Mouse (Mus musculus) adrenal gland, postnatal 36 days (tissue): ENCODE results near the gene Arhgef28. TPM values are rescaled to one million over a fixed set of nuclear protein-coding genes. Genes with fewer than 3 reads are reported as not detected.
"Not testable (repeated sequence)": the region's sequence is repeated elsewhere in the genome, so short reads cannot be mapped to it uniquely, and the experiment has no call there.

ENCODE experiments used
- DNase-seq, 2 experiments: peaks; one replicate each; pipeline ENCODE4 v3.0.0; 2021; ENCODE audit warnings: mixed read lengths in 1 of 2
- total RNA-seq, 2 experiments: library from RNA; stranded (reverse); gene quantifications; 2 replicates each; pipeline ENCODE4 v1.2.3; 2021

Arhgef28 gene
- total RNA-seq, 2 experiments from 2014 or later: 13.7 to 19.4 TPM

DNA sequence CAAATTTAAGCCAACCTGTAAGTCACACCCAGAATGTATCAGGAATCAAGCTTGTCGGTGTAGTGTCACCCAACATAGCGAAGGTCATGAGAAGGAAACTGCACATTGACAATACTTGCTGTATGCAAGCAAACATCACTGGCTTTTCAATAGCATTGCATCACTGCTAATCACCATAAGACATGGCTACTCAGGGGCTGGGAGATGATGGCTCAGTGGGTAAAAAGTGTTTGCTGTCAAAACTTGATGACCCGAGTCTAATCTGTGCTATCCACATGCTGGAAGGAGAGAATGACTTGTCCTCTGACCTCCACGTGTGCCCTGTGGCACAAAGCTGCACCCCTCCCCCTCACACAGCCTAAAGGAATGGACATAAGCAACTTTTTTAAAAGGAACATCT lies 133.0 kb downstream of the Arhgef28 start:
- DNase-seq: no peak

DNA sequence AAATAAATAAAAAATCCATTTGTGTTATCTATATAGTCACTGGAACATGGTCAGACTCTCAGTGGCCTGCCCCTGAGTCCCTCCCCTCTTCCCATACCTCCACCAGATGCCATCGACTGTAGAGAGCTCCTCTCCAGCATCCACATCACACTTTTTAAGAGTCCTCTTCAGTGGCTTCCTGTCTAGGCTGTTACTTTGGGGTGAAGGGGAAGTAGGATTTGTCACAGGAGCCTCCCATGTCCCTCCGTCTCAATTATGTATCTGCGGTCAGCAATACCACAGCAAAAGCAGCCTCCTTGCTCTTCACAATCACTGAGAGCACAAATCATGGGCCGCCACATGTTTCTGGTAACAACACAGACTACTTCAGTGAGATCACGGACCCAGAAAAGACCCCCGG lies 135.8 kb downstream of the Arhgef28 start:
- DNase-seq: no peak

DNA sequence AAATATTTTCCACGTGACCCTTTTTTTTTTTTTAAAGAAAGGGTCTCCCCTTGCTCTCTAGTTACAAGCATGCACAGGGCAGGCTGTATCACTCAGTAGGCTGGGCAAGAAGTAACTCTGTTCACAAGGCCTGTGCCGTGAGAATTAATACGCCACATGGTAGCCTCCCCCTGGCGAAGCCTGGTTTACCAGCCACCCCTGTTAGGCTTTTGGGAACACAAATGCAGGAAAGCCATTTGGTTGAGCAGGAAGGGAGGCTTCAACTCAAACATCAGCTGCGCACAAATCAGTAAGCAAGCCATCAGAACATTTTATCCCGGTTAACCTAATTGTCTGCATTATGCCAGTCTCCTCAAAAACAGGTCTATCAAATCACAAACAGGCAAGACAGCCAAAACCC lies 136.6 kb downstream of the Arhgef28 start:
- DNase-seq: no peak

DNA sequence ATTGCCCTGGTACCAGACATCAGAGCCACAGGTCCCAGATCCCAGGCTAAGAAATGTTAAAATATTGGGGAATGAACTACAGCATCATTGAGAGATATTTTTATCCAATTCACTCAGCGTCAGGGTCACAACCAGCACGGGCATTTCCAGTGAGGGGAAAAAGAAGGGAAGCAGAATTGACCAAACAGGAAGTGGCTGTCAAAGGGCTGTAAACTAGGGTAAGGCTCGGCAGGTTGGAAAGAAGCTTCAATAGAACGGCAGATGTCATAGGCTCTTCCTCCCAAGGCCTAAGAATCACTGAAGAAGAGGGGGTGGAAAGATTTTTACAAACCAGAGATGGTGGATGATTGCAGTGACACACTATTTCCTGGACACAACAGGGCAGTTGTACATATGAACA lies 143.4 kb downstream of the Arhgef28 start:
- no peak for DNase-seq

DNA sequence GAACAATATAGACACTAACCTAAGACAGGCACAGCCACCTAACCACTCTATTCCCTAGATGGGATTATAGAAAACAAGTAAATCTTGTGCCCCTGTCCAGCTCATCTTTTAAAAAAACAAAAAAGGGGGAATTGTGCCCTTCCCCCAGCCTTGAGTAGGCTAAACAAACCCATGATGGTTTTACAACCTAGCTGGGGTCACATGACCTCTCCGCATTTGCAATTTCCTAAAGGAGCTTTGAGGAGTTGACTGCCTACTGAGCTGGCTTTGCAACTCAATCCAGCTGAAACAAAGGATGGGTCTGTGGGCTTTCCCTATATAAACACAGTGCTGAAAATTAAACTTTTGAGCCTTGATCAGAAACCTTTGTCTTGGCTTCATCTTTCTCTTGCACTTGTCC lies 146.1 kb downstream of the Arhgef28 start:
- not testable (repeated sequence) for DNase-seq

DNA sequence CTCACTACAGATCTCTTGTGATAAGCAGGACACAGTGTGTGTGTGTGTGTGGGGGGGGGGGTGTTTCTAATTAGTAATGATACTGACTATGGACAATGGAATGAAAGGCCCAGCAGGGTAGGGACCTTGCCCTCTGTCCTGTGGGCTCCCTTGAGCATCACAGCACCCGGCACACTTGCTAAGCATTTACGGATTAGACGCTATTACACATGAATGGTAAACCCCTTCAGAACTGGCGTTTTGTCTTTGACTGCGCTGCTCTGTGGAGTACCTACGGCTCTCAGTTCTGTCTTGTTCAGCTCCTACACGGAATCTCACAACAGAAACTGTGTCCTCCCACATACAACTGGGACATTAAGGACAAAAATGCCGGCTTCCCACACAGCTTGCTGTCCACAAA lies 151.0 kb downstream of the Arhgef28 start:
- DNase-seq: no peak

DNA sequence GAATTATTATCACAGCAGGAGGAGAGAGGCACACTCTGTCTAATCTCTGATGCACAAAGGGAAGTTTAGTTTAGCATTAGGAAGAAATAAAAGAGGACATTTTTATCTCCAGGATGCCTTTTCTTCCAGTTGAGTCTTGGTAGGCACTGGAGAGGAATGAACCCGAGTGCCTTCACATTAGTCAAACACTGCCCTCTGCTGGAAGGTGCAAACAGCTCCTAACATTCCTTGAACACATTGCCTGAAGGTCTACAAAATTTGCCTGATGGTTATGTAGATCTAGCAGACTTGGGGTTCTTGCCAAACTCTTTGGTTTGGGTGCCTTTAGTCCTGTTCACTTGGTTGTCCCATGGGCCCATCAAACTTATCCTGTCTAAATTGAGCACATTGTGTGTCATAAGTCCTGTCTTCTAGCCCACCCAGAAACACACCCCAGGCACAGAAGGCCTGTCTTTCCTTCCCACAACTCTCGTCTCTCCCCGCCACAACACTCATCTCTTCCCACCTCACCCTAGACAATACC lies 165.6 kb downstream of the Arhgef28 start:
- DNase-seq: peak; percentile 59 to 66

DNA sequence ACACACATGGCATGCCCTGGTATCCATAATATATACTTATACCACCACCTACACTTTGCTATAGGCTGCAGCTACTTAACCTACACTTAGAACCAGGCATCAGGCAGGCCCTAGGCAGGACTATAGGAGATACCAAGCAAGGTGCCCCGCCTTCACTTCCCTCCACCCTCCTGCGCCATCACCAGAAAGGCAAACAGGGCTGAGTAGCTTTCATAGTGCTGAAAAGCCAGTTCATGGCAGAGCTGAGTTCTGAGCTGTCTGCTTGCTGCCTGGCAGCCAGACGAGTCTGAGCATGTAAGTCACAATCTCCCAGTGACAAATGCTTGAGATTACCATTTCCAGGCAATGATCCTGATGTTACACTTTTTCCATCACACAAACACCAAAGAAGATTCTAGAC lies 167.5 kb downstream of the Arhgef28 start:
- no peak for DNase-seq

DNA sequence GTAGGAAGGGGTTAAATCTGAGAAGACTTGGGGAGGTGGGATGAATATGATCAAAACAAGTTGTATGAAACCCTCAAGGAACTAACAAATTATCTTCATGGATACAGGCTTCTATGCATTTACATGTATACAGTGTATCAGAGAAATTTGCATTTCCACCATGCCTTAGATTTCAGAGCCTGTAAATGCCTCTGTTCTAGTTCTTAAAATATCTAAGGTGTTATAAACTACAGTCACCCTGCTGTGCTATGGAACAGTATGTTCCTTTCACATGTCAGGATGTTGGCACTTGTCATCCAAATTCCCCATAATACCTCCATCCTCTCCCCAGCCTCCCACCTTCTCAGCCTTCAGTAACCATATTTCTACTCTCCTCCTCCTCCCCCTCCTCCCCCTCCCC lies 168.5 kb downstream of the Arhgef28 start:
- no peak for DNase-seq

DNA sequence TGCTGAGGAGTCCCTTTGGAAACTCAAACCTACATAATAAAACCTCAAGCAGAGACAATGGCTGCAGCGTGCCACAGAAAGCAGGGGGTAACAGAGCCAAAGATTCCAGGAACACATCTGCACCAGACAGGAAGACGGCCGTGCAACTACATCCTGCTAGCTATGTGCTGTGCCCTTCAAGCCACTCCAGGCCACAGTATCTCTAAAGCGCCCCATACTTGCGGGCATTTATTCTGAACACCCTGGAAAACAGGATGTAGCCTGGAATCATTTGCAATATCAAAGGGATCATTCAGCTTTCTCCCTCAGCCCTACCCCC lies 174.6 kb downstream of the Arhgef28 start:
- DNase-seq: no peak

DNA sequence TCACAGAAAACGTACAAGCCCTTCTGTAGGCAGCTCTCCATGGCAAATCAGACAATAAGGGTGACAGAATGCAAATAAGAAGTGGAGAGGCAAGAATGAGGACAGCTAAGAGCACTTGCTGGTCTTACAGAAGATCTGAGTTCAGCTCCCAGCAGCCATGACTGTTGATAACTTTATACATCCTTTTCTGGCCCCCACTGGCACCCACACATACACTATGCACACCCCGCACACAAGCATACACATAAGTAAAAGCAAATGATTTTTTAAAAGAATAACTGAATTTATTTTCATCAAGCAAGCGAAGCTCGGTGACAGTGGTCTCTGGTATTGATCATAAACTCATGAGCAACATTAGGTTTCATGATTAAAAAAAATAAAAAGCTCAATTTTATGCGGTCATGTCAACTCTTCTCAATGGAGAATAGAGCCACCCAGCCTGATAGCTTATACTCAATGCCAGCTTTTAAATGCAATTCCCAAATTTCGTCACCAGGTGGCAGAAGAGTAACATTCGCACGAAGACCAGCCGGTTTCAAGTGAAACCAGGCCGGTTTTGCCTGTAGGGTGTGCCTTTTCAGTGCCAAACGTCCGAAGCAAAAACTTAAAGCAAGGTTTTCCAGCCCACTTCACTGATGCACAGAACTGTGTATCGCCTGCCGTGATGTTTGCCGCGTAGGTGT lies 175.1 kb downstream of the Arhgef28 start:
- DNase-seq: peak; percentile 76 to 85

DNA sequence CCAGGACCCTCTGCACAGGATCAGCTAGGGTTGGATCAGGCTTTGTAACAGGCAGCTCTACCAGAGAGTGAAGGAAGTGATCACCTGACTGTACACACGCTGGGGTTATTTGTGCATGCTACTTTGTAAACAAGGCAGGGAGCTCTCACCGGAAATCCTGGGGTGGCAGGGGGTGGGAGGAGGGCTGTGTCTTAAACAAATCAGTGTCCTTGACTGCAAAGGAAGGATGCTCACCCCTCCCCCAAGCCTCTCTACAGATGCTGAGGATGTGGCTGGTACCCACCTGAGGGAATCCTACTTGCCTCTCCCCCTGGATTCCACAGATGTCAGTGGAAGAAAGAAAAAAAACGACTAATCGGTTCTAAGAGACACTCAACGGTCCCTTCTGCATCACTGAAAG lies 176.2 kb downstream of the Arhgef28 start:
- DNase-seq: peak in 1 of 2 experiments; percentile 44

DNA sequence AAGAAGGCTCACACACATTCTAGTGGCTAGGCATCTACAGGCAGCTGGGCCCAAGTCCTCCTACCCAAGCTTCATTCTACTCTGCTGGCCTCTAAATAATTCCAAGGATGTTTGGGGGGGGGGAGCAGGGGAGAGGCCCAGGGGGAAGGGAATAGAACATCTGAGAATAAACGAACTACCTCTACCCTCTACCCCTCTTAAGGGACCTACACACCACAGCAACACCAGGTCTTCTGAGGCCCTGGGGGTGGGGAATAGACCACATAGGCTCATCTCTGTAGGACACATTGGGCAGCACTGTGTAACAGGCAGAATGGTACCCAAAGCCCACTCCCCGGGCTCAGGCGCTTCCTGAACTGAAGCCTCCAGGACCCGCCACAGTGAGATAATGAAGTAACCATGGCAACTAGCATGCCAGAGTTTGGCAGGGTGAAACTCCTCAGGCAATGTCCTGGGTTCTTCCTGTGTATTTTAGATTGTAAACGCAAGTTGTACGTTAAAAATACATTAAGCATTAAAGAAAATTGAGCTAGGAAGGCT lies 177.5 kb downstream of the Arhgef28 start:
- DNase-seq: no peak

DNA sequence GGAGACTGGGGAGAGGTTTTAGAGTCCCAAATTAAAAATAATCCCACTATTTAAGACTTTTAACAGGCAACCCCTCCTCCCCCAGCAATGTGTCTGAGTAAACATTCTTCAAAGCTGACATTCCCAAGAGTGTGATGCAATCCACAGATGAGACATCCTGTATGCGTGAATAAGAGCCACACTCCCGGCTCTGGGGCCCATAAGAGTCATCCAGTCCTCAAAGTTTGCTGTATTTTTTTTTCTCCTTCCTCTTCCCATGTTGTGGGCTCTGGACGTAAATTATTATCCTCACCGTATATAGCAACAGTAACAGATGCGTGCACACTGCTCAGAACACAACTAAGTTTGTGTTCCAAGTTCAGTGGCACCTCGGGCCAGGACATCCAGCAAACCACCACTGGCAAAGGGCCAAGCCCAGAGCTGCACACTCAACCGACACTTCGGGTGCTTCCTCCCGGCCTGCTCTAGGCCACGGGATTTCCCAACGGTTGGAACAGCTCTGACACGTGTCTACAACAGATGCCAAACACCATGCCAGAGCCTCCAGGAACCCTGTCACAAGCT lies 178.5 kb downstream of the Arhgef28 start:
- peak; percentile 80 to 82 for DNase-seq

DNA sequence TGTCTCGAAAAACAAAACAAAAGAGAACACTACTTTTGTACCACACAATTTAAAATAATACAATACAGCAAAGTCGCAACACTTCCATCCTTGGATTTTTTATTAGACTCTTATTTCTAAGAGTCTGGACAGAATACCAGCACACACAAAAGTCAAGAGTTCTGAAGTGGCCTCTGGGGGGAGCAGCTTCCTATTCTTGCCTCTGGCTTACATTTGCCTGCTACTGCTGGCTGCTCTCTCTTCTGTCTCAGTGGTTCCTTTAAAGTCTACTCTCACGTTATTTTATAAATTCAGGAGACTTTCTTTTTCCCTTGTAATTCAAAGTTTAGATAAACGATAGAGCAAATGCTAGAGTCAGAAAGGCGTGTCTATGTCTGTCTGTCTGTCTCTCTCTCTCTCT lies 179.1 kb downstream of the Arhgef28 start:
- DNase-seq: peak in 1 of 2 experiments; percentile 19

DNA sequence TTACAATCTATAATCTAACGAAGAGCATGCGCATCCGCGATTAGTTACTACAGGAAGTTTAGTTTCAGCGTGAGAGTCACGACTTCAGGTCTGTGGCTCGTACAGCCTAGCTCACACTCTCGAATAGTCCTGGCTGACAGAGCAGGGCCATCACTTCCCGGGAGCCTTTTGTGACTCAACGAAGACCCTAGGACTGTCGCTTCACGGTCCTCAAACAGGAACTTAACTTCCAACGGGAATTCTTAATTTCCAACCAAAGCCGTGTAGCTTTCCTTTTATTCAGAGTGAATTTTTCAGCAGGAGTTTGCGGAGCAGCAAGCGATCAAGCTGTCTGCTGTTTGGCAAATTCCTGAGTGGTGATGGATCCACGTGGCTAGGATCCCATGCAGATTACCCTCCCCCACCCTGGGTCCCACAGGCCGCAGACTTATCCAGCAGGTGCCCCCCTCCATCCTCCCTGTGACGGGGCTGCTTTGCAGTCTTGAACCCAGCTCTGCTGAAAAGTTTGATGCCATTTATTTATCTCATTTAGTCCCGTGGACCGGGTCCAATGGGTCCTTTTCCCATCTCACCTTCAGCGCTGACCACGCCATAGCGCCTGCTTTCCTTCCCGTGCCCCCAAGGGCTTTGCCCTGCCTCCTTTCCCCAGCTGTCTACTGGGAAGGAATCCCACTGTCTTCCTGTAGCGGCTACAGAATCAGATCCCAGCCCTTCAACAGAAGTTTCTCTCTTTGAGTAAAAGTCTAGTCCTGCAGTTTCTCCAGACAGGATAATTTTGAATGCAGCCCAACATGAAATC lies 180.3 kb downstream of the Arhgef28 start:
- no peak for DNase-seq

DNA sequence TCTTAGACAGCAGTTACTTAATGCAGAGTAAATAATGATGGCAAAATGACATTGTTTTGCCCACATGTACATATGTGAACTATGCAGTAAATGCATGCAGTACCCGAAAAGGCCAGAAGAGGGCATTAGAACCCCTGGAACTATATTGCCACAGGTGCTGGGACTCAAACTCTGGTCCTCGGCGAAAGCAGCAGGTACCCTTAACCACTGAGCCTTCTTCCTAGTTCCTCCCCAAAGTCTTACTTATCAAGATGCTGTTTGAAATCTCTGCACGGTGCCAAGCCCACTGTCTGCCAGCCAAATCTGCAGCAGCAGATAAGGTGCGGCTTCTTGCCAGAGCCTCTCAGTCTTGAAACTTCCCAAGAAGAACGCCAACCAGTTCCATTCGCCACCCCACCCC lies 181.1 kb downstream of the Arhgef28 start:
- no peak for DNase-seq

DNA sequence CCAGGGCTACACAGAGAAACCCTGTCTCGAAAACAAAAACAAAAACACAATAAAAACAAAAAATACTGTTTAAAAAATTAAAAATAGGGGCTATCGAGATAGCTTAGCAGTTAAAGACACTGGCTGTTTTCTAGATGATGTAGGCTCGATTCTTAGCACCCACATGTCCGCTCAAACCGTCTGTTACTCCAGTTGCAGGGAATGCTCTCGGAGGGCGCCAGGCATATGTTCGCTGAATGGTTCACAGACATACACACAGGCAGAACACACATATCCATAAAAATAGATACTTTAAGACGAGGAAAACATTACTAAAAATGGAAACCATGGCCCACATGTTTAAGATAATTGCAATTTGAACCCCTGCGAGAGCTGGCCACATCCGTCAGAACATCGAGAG lies 181.6 kb downstream of the Arhgef28 start:
- no peak for DNase-seq

DNA sequence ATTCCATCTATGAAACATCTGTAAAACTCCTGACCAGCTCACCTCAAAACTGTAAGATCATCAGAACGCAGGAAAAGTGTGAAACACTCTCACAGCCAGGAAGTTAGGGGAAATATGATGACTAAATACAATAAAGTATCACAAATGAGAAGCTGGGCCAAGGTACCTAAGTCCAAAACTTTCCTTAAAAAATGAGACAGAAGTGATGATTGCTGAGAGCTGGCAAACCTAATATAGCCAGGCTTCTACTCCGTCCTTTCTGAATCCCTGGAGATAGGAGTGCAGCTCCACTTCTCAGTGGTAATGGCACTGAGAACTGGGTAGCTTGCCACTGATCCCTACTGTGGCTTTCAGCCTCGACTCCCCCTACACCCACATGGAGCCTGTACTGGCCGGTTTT lies 184.3 kb downstream of the Arhgef28 start:
- DNase-seq: no peak

DNA sequence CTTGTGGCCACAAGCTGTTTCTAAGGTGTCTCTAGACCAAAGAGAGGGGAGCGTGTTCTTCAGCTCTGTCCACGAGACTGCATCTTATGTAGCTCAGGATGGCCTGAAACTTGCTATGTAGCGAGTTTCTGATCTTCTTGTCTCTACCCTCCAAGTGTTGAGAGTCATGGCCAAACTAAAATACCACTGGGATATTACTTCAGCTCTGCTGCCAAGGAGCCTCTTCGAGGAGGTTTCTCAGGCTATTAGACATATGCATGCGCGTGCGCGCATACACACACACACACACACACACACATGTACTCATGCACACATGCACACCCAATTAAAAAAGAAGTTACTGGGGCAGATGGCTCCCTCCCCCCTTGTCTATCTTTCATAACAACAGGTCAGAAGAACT lies 187.4 kb downstream of the Arhgef28 start:
- DNase-seq: not testable (repeated sequence)

DNA sequence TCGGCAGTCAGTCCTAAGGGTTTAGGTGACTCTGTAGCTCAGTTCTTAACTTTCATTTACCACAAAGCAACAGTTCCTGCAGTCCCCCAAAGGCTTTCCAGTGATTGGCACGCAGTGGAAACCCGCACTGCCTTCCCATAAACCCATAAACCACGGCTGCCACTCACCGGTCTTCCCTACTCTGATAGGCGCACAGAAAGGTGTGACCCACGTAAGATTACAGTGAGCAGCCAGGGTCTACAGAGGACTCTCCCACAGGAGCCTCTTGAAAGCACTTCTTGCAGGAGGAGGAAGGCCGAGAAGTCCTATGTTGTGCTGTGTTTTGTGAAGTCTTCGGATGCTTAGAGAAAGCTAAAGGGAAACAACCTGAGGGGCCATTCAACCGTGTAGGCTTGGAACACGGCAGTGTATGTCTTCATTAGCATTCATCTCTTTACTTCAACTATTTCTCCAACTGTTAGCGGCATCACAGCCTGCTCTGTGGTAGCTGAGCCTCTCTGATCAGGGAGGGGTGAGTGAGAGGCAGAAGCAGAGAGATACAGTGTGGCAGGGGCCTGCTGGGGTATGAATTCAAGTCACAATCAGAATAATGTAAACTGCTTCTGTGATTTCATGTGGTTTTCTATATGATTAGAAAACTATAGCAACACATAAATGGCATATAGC lies 189.2 kb downstream of the Arhgef28 start:
- no peak for DNase-seq
